Mouse (Mus musculus): Measurements from ENCODE around the gene Rhod.

DNA sequence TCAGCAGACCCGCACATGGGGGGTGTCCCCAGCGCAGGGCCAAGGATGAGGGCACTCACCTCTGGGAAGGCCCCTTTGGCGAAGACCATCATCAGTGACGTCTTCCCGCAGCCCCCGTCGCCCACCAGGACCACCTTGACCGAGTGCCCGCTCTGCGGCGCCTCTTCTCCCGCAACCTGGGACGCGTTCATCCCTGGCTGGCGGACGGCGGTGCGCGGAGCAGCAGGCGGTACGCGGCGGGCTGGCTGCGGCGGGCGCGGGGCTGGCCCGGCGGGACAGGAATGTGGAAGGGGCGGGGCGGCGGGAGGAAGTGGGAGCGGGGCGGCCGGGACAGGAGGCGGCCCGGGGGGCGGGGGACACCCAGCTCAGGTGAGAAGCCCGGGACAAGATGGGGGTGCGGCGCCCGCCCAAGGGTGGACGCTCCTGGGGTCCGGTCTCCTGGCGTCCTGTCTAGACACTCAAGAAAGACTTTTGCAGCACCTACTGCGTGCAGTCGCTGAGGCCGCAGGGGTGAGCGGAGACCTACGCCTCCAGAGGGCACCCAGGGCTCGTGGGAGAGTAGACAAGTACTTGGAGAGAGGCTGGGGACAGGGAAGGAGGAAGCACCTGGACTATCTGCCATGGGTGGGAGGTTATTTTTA lies at the start of gene Rhod:
- TF ChIP-seq CTCF (IDR thresholded peaks at IDR 0.05; ENCODE audit: low read depth) = no peak
- TF ChIP-seq EP300 (IDR thresholded peaks at IDR 0.05; ENCODE audit: low read depth) = no peak

All from heart, postnatal 0 days (tissue).